Mouse (Mus musculus) spleen, embryonic (tissue): Measurements from ENCODE around the gene Akr1b8.
"Not testable (repeated sequence)": the region's sequence is repeated elsewhere in the genome, so short reads cannot be mapped to it uniquely, and the experiment has no call there.

ENCODE experiments used
- CTCF ChIA-PET: fragments of 350-600 bp; sonication (Branson Sonifier 250); formaldehyde crosslinking; loops from one replicate; lab custom pipeline; 2022; lab: Charles Lee

The Akr1b8 gene

DNA sequence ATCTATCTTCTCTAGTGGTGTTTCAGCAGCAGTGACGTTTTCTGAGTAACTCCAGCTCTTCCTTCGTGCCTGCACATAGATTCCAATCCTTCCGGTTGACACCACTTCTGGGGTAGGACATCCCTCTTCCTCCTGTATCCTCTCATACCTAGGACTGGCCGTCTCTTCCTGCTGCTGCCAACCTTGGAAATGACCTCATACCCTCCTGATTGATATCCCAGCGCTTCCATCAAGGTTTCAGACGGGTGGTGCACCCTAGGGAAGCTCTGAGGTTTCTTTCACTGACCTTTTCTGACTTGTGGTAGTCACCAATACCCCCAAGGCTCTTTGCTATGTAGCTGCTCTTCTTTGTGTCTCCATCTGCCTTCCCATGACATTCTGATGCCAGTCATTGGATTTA, 44.5 kb downstream of the Akr1b8 start:
- CTCF ChIA-PET = no interaction called here

DNA sequence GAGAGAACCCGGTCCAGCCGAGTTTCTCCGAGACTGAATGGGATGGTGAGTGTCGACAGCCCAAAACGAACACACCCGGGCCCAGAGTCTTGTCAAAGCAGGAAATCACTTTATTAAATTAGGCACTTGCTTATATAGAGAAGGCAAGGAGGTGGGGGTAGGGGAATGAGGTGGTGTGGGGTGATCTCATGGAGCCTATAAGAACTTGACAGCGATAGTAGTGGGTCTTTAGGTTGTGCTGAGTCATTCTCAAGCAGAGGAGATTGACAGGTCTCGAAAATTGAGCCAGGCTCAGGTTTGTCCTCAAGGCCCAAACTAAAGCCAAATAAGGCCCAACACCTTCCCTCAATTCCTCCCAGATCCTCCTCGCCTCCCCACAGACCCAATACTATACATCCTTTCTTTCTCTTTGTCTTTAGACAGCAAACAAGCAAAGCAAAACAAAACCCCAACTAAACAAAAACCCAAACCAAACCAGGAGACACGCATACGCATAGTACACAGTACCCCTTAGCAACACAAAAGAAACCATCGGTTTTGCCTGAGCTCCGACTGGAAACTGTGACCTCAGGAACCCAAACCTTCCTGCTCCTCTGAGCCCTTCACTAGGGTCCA, 45.8 kb downstream of the Akr1b8 start:
- CTCF ChIA-PET = no interaction called here

DNA sequence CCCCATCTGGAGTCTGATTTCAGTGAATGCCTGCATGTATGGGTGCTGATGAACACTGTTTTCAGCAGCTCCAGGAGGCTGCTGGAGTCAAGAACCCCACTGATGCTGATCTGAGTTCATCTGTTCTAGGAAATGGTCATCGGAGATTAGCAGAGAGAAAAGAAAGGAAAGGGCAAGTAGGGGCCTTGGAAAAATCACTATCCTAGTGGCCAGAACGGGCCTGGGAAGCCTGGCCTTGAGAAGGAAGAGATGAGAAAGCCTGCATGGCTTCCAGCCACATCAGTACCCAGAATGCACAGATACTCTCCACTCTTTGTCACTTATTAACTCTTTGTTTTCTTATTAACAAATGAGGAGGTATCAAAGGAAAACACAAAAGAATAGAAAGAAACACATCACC, 46.8 kb downstream of the Akr1b8 start:
- CTCF ChIA-PET = no interaction called here

DNA sequence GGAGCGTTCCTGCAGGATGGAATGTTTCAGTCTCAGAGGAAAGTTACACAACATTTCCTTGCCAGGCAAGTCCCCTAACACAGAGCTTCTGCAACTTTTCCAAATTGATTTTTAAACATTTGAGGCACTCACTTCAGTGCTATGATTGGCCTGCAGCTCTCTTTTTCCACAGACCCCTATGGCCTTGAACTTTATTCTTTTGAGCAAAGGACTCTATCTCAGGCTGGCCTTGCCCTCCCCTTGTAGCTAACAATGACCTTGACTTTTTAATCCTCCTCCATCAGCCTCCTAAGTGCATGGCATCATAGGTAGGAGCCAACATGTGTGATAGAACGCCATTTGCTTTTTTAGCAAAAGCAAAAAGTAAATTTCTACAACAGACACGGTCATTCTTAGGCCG, 52.8 kb downstream of the Akr1b8 start:
- CTCF ChIA-PET = no interaction called here

DNA sequence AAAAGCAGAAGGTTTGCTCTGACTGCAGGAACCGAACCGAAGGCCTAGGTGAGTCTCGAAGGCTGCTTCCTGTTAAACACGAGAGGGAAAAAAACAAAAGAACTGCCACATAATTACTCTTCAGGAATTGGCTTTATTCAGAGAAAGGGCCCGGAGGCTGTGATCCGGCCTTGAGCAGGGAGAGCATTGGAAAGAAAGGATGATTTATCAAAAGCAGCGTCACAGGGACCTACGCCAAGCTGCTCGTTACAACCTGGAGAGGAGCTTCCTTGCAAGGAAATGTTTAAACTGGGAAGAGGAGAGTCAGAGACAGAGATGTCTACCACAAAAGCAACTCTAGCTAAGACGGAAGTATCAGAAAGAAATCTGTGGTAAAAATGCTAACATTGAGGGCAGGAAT, 53.5 kb downstream of the Akr1b8 start:
- CTCF ChIA-PET = interaction anchor here (0.7 kb wide), 1 partner anchor 136 kb away, joined by 3 read pairs; no protein-coding TSS in a partner anchor

DNA sequence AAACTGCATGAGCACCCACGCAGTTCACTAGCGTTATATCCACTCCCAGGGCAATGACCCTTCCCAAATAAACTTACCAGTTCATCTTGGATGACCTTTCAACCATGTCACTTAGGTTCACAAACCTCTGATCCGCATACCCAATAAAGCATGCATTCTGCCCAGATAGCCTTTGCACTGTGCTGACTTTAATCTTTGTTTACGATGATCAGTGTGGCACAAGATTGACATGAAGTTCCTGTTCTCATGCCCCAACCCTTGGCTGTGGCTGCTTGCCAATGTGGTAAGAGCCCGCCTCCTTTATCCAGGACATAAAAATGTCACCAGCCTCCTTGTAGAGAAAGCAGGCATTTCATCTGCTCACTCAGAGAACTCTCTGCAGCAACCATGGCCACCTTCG, 58.1 kb downstream of the Akr1b8 start, which contains the start of gene Akr1b7:
TSS of gene Akr1b7 (plus strand) at position 312 of the 400 bp plus-strand sequence.
- CTCF ChIA-PET = no interaction called here

DNA sequence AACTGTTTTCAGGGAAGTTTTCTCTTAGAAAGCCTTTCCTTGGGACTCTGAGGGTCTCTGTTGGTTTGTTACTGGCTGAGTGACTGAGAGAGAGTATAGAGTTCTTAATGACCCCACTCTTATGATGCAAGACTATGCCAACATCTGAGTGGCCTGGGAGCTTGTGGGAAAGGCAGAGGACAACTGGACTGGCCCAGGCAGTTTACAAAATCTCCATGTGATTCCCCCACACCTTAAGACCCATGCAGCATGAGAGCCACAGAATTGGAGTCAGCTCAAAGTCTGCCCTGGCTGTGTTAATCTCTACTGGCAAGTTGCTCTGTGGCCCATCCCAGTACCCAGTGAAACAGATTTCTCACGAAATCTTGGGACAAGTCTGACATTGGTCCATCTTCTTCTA, 58.8 kb downstream of the Akr1b8 start:
- CTCF ChIA-PET = no interaction called here

DNA sequence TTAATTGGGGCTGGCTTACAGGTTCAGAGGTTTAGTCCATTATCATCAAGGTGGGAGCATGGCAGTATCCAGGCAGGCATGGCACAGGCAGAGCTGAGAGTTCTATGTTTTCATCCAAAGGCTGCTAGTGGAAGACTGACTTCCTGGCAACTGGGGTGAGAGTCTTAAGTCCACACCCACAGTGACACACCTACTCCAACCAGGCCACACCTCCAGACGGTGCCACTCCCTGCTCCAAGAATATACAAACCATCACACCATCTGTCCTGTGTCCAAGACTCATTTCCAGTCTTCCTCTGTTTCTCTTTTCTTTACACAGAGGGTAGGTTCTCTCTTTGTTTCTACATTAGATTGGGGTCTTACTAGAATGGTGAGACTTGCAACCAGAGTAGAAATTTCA, 59.5 kb downstream of the Akr1b8 start:
- CTCF ChIA-PET = not testable (repeated sequence)

DNA sequence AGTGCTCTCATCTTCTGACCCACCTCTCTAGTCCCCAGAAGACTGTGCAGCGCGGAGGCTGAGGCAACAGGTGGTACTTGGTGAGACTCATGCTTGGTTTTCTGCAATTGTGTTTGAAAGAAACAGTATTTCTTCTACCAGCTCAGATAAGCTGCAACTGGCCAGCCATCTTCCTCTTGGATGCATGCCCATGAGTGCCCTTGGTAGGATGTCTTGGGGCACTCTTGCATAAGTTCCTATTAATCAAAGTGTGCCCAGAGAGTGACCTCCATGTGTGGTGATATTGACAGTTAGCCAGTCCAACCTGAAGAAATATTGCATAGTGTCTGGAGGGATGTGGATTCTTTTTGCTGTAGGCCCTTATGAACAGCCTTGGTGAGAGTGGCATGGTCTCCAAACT, 62.6 kb downstream of the Akr1b8 start:
- CTCF ChIA-PET = no interaction called here
